ENCODE assay signal across 9 mouse cellular contexts in genomic region chr9:100582883-100583575, GRCm38 (mm10). TPM values are rescaled to one million over a fixed set of nuclear protein-coding genes. Genes with fewer than 3 reads are reported as not detected.
A peak's percentile ranks its signal among the peaks of the same experiment; 100 is the strongest.
DNase-seq lines count a peak whose midpoint lies in the region; ATAC-seq lines count a peak whose summit lies in the region.
"Had no signal": no experiment of that assay in that cellular context is flagged by ENCODE, and none has a peak within 500 bp of the region (broad histone marks: within the 10 kb centered on the region; RNA-seq: fewer than 3 reads in every experiment).

No protein-coding gene starts in this region.

- intact Hi-C loops in heart, postnatal 25 days (cut with DNase I) = no loop called here
- intact Hi-C loops in gastrocnemius, postnatal 36 days (cut with DNase I) = no loop called here

- peak overlapping the region; percentile 3; the same call in 1 of the 2 replicates for H3K4me2 ChIP-seq in heart, embryonic 11.5 days
- H3K4me2 ChIP-seq in intestine, embryonic 14.5 days (ENCODE audit: low read length) = peak overlapping the region; percentile 11; the same call in 1 of the 2 replicates
- peak overlapping the region; percentile 25 for H3K4me2 ChIP-seq in lung, embryonic 15.5 days
- H3K4me2 ChIP-seq in hindbrain, embryonic 16.5 days (ENCODE audit: low read length) = no peak overlapping the region
- H3K4me2 ChIP-seq: neural tube, embryonic 13.5 days had no signal

- H3K36me3 ChIP-seq in heart, embryonic 11.5 days (ENCODE audit: control insufficient read depth, insufficient read depth, low read length) = no peaks in the 10 kb centered on the region
- no peaks in the 10 kb centered on the region for H3K36me3 ChIP-seq in intestine, embryonic 14.5 days (ENCODE audit: control insufficient read depth, insufficient read depth, low read length)
- no peaks in the 10 kb centered on the region for H3K36me3 ChIP-seq in lung, embryonic 15.5 days
- no peaks in the 10 kb centered on the region for H3K36me3 ChIP-seq in hindbrain, embryonic 16.5 days (ENCODE audit: control insufficient read depth, insufficient read depth, low read length)
- H3K36me3 ChIP-seq: neural tube, embryonic 13.5 days had no signal

- H3K27ac ChIP-seq in heart, embryonic 11.5 days (ENCODE audit: low read depth, low read length) = no peak overlapping the region
- H3K27ac ChIP-seq in intestine, embryonic 14.5 days (ENCODE audit: low read depth) = no peak overlapping the region
- H3K27ac ChIP-seq in lung, embryonic 15.5 days = peak overlapping the region; percentile 75
- no peak overlapping the region for H3K27ac ChIP-seq in hindbrain, embryonic 16.5 days (ENCODE audit: low read depth, low read length)

- H3K9ac ChIP-seq in heart, embryonic 11.5 days (ENCODE audit: low read depth, low read length) = no peak overlapping the region
- no peak overlapping the region for H3K9ac ChIP-seq in intestine, embryonic 14.5 days (ENCODE audit: low read length)
- H3K9ac ChIP-seq in lung, embryonic 15.5 days = no peak overlapping the region
- H3K9ac ChIP-seq in hindbrain, embryonic 16.5 days (ENCODE audit: low read depth, low read length) = no peak overlapping the region
- H3K9ac ChIP-seq: neural tube, embryonic 13.5 days had no signal

- WGBS in heart, embryonic 11.5 days (ENCODE audit: insufficient replicate concordance) = 49% methylated on average over 13 of the region's 13 CpGs
- 51% methylated on average over 13 of the region's 13 CpGs for WGBS in intestine, embryonic 14.5 days
- WGBS in lung, embryonic 15.5 days = 37% methylated on average over 13 of the region's 13 CpGs
- WGBS in hindbrain, embryonic 16.5 days = 54% methylated on average over 13 of the region's 13 CpGs

- H3K9me3 ChIP-seq in heart, embryonic 11.5 days (replicated peaks; ENCODE audit: control insufficient read depth, low read length) = no peaks in the 10 kb centered on the region
- H3K9me3 ChIP-seq in intestine, embryonic 14.5 days (ENCODE audit: control insufficient read depth, low read length) = no peaks in the 10 kb centered on the region
- no peaks in the 10 kb centered on the region for H3K9me3 ChIP-seq in lung, embryonic 15.5 days
- H3K9me3 ChIP-seq in hindbrain, embryonic 16.5 days (ENCODE audit: control insufficient read depth, low read length) = no peaks in the 10 kb centered on the region
- H3K9me3 ChIP-seq: neural tube, embryonic 13.5 days had no signal

- H3K27me3 ChIP-seq in heart, embryonic 11.5 days (ENCODE audit: control insufficient read depth, insufficient read depth, low read length) = no peaks in the 10 kb centered on the region
- no peaks in the 10 kb centered on the region for H3K27me3 ChIP-seq in intestine, embryonic 14.5 days (replicated peaks; ENCODE audit: control insufficient read depth, insufficient read depth, low read length)
- H3K27me3 ChIP-seq in lung, embryonic 15.5 days = no peaks in the 10 kb centered on the region
- H3K27me3 ChIP-seq in hindbrain, embryonic 16.5 days (replicated peaks; ENCODE audit: control insufficient read depth, insufficient read depth, low read length) = no peaks in the 10 kb centered on the region
- H3K27me3 ChIP-seq: neural tube, embryonic 13.5 days had no signal

- DNase-seq in heart, postnatal 25 days (ENCODE audit: low spot score) = no peak
- peak; percentile 19 for DNase-seq in MEL-GATA-1-ER (ENCODE audit: extremely low read depth, low read depth)
- no peak for DNase-seq in intestine, embryonic 14.5 days (ENCODE audit: low spot score)
- DNase-seq in frontal cortex, postnatal 14 days (ENCODE audit: low spot score in 2 of 2) = no peak
- DNase-seq in gastrocnemius, postnatal 36 days = no peak

- no peak; the same call in 1 of the 2 replicates for ATAC-seq in heart, embryonic 11.5 days (replicated peaks; ENCODE audit: insufficient number of reproducible peaks, low FRiP score, low TSS enrichment)
- ATAC-seq in intestine, embryonic 14.5 days (replicated peaks; ENCODE audit: low FRiP score, low TSS enrichment, low read depth) = peak; percentile 70; the same call in 1 of the 2 replicates
- ATAC-seq in lung, embryonic 15.5 days (ENCODE audit: borderline replicate concordance, extremely low read depth, low FRiP score, low TSS enrichment) = peak; percentile 86
- ATAC-seq in hindbrain, embryonic 16.5 days = no peak

- no peak overlapping the region for H3K4me3 ChIP-seq in heart, embryonic 11.5 days (ENCODE audit: low read depth, low read length)
- H3K4me3 ChIP-seq in intestine, embryonic 14.5 days (ENCODE audit: low read depth, low read length) = no peak overlapping the region
- H3K4me3 ChIP-seq in lung, embryonic 15.5 days = peak overlapping the region; percentile 4; the same call in 1 of the 2 replicates
- no peak overlapping the region for H3K4me3 ChIP-seq in hindbrain, embryonic 16.5 days (ENCODE audit: low read length)
- H3K4me3 ChIP-seq: neural tube, embryonic 13.5 days had no signal

- peaks cover 7% of the 10 kb centered on the region; the same call in 1 of the 2 replicates for H3K4me1 ChIP-seq in heart, embryonic 11.5 days (ENCODE audit: control insufficient read depth, insufficient read depth, low read length)
- H3K4me1 ChIP-seq in intestine, embryonic 14.5 days (replicated peaks; ENCODE audit: control insufficient read depth, insufficient read depth, low read length) = peaks cover 13% of the 10 kb centered on the region
- peaks cover 20% of the 10 kb centered on the region for H3K4me1 ChIP-seq in lung, embryonic 15.5 days
- H3K4me1 ChIP-seq in hindbrain, embryonic 16.5 days (ENCODE audit: control insufficient read depth, insufficient read depth, low read depth, low read length) = peaks cover 10% of the 10 kb centered on the region

RNA-seq across cellular contexts. Expression of gene Slc35g2, which starts 12.1 kb away (rescaled TPM):
- 10.1 and 11.5 TPM in 2 replicates for polyA plus RNA-seq in heart, embryonic 11.5 days (2014; fragmentation: Nextera tagmentation; extraction: Ambion mirVana)
- total RNA-seq in heart, postnatal 25 days (2021) = 1 to 10 TPM; 3.7 to 4.9 TPM
- 4.4 and 5.3 TPM in 2 replicates for polyA plus RNA-seq in intestine, embryonic 14.5 days (2014; fragmentation: Nextera tagmentation; extraction: Ambion mirVana)
- polyA plus RNA-seq in lung, embryonic 15.5 days (2015; fragmentation: Nextera tagmentation; extraction: Ambion mirVana) = 8.5 and 8.9 TPM in 2 replicates
- under 1 TPM; 0.27 to 0.64 TPM for total RNA-seq in gastrocnemius, postnatal 36 days (2021)
- polyA plus RNA-seq in hindbrain, embryonic 16.5 days (2015; fragmentation: Nextera tagmentation; extraction: Ambion mirVana) = 24.3 and 33.0 TPM in 2 replicates

RNA-seq across cellular contexts. Expression of gene Stag1, which starts 14.6 kb away (rescaled TPM):
- 29.7 and 35.6 TPM in 2 replicates for polyA plus RNA-seq in heart, embryonic 11.5 days (2014; fragmentation: Nextera tagmentation; extraction: Ambion mirVana)
- total RNA-seq in heart, postnatal 25 days (2021) = 10 to 100 TPM; 27.1 to 30.6 TPM
- 45.4 and 51.7 TPM in 2 replicates for polyA plus RNA-seq in intestine, embryonic 14.5 days (2014; fragmentation: Nextera tagmentation; extraction: Ambion mirVana)
- 36.6 and 43.1 TPM in 2 replicates for polyA plus RNA-seq in lung, embryonic 15.5 days (2015; fragmentation: Nextera tagmentation; extraction: Ambion mirVana)
- 10 to 100 TPM; 17.8 to 24.4 TPM for total RNA-seq in gastrocnemius, postnatal 36 days (2021)
- polyA plus RNA-seq in hindbrain, embryonic 16.5 days (2015; fragmentation: Nextera tagmentation; extraction: Ambion mirVana) = 21.9 and 23.4 TPM in 2 replicates

RNA-seq across cellular contexts. Expression of gene Nck1, which starts 37.1 kb away (rescaled TPM):
- 62.7 and 65.7 TPM in 2 replicates for polyA plus RNA-seq in heart, embryonic 11.5 days (2014; fragmentation: Nextera tagmentation; extraction: Ambion mirVana)
- total RNA-seq in heart, postnatal 25 days (2021) = 10 to 100 TPM; 44.9 to 51.9 TPM
- polyA plus RNA-seq in intestine, embryonic 14.5 days (2014; fragmentation: Nextera tagmentation; extraction: Ambion mirVana) = 57.2 and 65.8 TPM in 2 replicates
- 70.7 and 76.6 TPM in 2 replicates for polyA plus RNA-seq in lung, embryonic 15.5 days (2015; fragmentation: Nextera tagmentation; extraction: Ambion mirVana)
- 10 to 100 TPM; 26.3 to 27.3 TPM for total RNA-seq in gastrocnemius, postnatal 36 days (2021)
- 60.3 and 61.6 TPM in 2 replicates for polyA plus RNA-seq in hindbrain, embryonic 16.5 days (2015; fragmentation: Nextera tagmentation; extraction: Ambion mirVana)

Comparison
In these comparisons a context has a peak if more than half of its experiments do, and no peak if none do; other contexts are left out.
1. ATAC-seq: peak in intestine, embryonic 14.5 days (single experiment) and lung, embryonic 15.5 days (single experiment); none in heart, embryonic 11.5 days (single experiment) and hindbrain, embryonic 16.5 days (single experiment).